Mouse (Mus musculus): ENCODE data around the gene Podxl2.

Gene Podxl2

DNA sequence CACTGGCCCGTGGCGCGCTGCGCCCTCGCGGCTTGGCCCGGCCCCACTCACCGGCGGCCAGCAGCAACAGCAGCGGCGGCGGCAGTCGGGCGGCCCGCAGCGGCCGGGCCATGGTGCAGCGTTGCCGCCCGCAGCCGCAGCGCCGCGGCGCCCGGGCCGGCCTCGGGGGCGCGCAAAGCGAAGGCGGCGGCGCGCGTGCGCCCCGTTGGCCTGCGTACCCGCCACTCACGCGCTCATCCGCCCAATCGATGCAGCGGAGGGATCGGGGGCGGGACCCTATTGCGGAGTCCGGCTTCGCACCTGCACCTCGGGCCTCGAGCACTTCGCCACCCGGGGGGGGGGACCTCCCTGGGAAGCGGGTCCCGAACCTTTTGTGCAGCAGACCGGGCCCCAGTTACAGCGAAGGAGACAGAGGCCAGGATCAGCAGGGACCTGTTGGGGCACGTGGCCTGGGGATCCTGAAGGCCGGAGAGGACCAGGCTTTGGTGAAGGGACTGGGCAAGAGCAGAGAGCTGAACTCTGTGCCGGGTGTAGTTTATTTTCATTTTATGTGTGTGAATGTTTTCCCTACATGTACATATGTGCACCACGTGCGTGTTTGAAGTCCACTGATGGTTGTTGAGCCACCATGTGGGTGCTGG is at the start of gene Podxl2:
TSS of gene Podxl2 (minus strand) at position 177 of the 641 bp plus-strand sequence.
- DNase-seq: peak; percentile 88

DNA sequence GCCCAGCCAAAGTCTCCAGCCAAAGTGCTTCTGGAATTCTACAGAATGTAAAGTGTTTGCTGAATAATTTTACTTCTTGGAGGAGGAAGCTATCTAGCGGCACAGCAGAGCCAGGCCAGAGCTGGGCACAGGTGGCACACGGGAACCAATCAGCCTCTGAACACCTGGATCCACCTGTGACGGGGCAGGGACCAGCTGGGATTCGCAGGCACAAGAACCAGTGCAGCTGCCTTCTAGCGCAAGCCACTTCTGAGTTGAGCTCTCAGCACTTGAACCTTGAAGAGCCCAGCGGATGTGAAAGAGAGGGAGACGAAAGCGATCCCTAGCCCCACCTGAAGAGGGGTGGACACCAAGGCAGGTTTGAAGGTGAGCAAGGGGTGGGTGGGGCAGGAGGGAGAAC is 44.0 kb upstream of the Podxl2 start:
- no peak for DNase-seq

DNA sequence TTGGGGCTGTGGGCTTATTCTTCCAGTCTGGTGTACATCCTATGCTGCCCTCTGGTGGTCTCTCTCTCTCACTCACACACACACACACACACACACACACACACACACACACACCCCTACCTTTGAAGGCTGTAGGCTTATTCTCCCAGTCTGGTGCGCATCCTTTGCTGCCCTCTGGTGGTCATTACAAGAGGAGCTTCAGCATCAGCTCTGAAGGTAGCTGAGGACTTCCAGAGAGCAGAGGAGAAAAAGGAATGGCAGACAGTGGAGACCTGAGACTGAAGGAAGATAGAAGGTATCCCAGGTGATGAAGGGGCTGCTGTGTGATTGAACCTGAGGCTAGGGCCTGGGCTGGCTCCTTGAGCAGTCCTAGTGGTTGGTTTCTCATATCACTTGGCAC is 41.3 kb upstream of the Podxl2 start:
- DNase-seq: peak; percentile 69

DNA sequence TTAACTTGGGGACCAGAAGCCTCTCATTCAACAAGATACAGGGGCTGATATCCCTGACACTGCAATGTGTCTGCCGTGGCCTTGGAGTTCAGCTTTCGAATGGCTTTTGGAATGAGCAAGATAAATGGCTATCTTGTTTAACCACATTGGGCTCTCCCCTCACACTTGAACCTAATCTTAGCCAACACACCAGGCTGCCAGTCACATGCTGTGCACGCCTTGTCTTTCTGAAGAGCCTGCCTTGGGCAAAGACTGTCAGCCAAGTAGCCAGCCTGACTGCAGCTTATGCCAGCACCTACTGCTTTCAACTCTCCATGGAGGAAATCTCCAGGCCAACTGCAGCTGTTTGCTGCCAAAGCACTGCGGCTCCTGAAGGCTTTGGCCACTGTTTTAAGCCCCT is 40.7 kb upstream of the Podxl2 start:
- no peak for DNase-seq

DNA sequence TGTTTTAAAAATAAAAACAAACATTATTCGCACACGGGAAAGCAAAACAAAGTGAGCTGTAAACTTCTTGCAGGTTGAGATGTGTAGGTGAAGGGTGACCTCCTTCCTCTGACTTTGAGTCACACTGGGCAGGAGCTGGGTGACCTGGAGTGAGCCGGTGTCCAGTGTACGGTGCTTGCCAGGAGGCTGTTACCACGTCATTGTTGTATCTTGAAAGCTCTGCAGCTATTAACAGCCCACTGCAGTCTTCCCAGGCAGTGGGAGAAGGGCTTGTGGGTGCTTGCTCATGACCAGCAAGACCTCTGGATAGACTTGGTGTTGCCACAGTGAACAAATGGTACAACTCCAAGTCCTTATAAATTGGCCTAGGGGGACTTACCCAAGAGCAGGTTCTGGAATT is 40.0 kb upstream of the Podxl2 start:
- no peak for DNase-seq

DNA sequence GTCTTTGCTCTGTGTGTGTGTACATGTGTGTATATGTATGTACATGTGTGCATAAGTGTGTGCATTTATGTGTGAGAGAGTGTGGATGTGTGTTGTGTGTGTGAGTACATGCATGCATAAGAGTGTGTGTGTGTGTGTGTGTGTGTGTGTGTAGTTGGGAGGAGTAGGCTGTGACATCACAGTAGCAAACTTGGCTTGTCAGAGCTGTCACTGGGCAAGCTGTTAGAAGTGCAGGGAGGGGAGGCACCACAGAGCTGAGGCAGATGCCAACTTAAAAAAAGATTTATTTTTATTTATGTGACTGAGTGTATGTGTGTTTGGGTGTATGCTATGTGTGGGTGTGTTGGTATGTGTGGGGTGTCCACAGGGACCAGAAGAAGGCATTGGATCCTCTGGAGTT is 38.6 kb upstream of the Podxl2 start:
- no peak for DNase-seq

DNA sequence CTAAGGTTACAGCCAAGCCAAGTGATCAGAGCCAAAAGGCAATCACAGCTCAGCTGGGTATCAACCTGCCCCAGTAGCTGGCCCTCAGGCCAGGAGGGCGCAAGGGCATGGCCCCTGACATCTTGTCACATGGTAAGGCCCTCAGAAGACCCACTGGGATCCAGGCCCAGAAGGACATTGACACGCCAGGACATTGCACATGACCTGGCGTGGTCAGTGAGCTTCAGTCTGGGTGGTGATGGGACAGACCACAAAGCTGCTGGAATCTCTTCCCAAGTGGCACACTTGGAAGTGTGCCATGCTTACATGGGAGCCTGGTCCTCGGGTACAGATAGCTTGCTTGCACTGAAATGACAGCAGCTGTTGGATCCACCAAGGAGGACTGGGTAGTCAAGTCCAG is 38.2 kb upstream of the Podxl2 start:
- DNase-seq: no peak

DNA sequence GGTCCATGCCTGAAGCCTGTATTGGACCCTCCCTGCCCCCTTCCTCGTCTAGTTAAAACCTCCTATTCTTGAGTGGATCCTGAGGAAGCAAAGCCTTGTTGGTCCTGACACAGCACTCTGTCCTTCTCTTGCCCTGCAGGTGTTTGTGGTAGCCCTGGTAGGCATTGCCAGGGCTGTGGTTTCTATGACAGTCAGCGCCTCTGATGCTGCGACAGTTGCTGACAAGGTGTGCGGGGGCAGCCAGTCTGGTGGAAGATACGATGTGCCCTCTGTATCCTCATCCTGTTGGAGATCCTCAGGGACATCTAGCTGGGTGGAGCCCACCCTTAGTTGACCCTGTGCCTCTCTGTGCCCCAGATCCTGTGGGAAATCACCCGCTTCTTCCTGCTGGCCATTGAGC is 34.3 kb upstream of the Podxl2 start:
- peak; percentile 57 for DNase-seq

DNA sequence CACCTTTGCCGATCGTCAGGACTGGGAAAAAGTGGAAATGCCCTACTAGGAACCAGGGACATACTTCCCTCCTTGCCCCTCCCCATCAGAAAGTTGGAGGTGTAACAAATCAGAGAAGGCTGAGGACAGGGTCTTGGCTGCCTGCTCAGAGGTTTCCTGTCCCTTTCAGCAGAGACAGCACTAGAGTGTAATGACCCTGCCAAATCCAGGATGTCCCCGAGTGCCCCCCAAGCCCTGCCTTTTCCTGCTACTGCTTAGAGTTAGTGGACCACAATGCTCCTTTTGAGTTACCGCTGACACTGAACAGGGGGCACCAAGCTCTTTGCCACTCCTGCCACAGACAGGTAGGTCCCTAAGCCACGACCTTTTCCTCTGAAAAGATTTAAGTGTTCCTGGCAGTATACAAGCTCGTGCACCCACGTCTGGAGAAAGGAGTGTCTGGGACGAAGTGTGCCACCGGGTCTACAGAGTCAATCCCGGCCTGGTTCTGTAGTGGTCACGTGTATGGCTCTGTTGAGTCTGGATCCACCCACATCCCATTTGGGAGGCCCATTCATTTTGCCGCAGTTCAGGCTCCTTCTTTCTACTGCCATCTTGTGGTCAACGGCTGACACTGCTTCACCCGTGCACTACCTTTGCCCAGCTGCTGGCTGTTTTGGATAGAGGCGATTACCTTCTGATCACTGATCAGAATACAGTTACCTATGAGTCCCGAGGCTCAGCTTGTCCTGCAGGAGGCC is 31.7 kb upstream of the Podxl2 start:
- peak; percentile 62 for DNase-seq

DNA sequence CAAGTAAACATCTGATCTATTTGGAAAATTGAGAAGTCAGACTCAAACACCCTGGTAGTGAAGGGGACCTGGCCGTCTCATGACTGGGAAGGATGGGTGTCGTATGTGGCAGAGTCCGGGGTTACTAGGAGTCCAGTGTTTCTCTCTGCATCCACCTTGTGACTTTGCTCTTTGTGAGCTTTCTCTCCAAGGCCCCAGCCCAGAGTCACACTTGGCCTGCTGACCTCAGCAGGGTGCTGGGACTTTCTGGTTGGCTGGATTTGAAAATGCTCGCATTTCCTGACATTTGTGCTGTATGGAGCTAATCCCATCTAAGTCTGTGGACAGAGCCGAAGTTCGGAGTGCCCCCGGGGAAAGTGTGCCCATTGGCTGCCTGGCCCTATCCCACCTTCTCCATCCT is 30.2 kb upstream of the Podxl2 start:
- no peak for DNase-seq

DNA sequence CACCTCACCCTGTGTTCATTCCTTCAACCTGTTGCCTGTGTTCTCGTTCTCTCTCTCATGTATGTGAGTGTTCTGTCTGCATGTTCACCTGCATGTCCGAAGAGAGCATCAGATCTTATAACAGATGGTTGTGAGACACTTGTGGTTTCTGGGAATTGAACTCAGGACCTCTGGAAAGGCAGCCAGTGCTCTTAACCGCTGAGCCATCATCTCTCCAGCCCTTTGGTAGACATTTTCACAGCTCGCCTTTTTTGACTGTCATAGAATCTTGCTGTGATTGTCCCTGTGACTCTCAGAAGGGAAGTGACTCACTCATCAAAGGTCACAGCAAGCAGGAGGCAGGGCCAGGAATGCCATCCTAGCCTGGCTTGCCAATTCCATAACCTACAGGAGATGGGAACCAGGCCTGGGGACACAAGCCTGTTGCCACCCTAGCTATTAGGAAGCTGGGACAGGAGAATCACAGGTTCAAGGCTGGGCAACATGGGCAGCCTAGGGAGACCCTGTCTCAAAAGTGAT is 29.7 kb upstream of the Podxl2 start:
- no peak for DNase-seq

DNA sequence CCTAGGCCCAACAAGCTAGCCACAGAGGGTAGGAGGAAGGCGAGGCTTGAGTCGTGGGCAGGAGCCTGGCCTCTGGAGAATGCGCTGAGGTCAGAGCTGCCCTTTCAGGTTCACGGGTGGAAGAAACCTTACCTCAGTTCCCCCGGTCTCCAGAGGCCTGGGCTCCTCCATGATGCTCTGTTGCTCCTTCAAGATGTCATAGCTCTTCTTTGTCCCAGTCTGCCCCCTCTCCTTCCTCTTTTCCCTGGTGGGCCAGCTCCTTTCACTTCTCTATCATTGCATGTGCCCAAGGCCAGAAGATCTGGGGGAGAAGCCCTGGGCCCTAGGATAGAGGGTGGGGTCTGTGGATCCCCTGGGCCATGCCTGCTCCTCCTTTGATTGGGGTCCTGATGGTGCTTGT is 28.9 kb upstream of the Podxl2 start:
- no peak for DNase-seq

DNA sequence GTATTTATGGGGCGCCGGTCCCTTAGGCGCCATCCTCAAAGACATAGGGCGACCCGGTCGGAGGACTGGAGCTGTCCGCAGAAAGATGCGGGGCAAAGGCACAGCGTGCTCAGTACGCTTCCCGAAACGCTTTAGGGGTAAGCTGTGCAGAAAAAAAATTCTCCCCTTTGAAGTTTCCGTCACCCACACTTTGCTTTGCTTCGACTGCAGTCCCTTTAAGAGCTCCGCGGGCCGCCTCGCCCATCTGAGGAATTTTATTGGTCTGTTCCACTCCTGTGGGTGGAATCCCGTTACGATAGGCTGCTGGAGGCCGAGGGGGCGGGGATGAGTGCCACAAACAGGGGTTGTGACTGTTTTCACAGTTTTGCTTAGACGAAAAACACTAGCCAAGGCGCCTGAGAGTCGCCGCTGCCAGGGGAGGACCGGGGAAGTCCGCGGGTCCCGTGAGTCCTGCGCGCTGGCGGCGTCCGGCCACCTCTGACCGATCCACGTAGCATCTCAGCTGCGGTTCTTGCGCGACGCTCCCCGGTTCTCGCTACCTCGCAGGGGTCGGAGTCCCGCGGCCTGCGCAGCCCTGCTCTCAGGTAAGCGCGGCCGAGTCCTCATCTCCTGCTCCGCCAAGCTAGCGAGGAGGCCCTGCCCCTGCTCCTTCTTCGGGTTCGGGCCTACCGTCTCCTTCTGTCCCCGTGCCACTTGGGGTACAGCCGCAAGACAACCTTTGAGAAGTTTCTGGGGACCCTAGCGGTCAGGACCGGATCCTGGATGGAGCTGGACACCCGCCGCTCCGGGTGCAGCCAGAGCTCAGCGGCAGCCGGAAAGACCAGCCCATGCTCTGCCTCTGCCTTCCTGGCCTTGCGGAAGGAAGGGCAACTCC is 27.3 kb upstream of the Podxl2 start, which contains the start of gene Tpra1:
TSS of gene Tpra1 (plus strand) at position 305 of the 874 bp plus-strand sequence.
- DNase-seq: peak; percentile 96

DNA sequence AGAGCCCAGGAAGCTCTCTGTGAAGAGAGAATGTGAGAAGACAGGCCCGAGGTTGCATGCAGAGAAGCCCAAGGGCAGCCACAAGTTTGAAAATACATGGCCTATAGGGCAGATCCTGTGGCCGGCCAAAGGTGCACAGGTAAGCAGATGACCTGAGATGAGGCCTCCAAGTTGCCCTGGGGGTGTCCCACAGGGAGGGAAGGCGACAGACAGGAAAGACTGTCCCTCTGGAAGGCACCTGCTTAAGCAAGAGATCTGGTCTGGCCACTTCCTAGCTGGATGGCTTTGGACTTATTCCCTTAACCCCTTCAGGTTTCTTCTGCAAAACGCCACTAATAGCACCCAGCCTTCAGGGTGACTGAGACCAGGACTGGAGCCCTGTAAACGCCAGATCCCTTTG is 26.6 kb upstream of the Podxl2 start:
- DNase-seq: no peak

DNA sequence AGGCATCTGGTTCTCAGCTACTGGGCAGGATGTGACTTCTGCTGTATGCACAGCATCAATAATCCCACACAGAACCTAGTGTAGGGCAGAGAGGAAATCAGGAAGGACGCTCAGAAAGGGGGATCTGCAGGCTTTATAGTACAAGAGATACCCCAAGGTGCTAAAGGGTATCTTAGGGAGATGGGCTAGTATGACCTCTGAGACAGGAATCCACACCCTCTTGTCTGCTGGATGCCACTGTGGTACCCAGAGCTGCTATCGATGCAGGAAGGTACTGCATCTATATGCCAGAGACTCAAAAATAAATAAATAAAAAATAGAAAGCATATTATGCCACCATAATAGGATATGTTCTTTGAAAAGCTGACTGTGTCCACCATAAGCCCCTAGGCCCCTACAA is 24.8 kb upstream of the Podxl2 start:
- DNase-seq: no peak

DNA sequence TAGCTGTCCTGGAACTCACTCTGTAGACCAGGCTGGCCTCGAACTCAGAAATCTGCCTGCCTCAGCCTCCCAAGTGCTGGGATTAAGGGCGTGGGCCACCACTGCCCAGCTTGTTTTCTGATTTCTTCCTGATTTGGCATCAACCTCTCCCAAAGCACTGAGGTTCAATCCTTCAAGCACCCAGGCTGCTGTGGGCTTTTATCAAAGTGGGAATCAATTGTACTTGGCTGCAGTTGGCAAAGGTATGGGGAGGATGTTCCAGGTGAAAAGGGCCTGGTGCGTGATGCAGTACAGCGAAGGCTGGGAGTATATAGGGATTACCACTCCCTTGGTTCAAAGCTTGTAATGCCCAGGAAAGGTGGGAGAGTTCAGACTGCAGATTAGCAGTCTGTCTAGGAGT is 24.2 kb upstream of the Podxl2 start:
- peak; percentile 30 for DNase-seq

DNA sequence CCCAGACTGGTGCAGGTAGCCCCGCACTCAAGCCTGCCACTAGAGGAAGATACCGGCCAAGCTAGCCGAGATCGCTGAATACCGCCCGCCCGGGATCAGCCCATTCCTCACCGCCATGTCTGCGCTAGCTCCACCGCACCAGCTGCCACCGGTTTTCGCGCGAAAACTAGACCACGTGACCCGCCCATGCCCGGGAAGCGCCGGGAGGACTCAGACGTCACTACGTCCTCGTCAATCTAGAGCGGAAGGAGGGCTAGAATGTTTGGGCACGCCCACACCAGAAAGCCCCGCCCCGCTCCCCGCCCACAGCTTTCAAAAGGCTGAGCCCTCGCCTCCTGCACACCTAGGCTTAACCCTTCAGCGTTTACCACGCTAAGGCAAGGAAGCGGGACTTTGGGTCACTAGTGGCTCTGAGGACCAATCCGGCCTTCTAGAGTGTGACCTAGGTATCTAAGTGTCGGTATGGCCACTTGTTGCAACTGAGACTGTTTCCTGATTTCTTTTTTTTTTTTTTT is 23.7 kb upstream of the Podxl2 start, which contains the start of gene Mcm2:
TSS of gene Mcm2 (minus strand) at position 247 of the 515 bp plus-strand sequence.
- peak; percentile 99 for DNase-seq

DNA sequence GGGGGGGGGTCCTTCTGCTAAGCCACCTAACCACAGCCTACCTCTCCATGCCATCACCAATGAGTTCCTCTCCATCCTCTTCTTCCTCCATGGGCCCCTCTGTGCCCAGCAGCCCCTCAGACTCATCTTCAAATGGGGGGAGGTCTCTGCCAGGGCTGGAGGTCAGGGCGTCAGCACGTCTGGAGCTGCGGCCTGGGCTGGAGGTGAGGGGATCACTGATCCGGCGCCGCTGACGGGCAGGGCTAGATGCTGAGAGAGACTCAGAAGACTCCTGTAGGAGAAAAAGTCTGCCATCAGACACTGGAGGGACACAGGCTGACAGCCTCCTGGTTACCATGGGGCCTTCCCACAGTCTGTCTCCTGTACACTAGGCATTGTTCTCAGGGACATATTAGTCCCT is 22.4 kb upstream of the Podxl2 start:
- no peak for DNase-seq

DNA sequence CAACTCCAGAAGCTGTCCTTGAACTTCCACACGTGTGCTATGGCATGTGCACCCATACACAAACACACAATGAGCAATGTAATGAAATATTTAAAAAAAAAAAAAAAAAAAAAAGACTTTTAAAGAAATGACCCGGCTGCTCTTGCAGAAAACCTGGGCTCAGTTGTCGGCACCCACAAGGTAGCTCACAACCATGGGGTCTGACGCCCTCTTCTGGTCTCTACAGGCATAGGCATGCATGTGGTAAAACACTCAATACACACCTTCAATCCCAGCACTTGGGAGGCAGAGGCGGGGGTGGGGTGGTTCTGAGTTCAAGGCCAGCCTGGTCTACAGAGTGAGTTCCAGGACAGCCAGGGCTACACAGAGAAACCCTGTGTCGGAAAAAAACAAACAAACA is 21.1 kb upstream of the Podxl2 start:
- DNase-seq: no peak

DNA sequence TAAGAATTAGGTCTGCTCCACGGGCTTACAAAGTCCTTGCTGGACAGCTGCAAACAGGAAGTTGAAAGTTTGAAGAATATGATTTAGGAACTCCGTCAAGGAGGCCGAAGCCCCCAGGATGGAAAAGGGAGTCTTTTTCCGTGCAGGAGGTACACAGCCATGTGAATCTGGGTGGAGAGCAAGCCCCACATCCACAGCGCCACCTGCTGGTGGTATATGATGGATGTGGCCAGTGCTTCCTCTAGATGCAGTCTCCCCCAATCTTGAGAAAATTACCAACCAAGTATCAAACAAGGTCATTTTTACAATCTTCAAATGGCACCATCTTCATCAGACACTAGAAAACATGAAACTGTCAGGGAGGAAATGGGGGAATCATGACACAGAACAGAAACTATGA is 18.7 kb upstream of the Podxl2 start:
- peak; percentile 82 for DNase-seq

DNA sequence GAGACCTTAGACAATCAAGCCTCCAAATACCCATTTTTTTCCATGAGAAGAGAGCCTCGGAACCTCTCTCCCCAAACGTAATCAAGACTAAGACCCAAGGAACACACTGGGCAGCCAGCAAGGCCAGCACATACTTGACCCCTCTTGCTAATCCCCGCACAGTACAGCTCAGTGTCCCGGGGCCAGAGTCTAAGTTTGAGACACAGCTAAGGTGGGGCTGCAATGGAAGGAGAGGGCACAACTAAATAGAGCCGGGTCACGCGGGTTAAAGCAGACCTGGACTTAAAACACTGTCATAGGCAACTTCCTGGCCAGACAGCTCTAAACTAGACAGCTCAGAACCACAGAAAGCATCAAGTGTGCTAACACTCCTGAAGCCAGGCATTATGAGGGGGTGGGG is 16.0 kb upstream of the Podxl2 start:
- no peak for DNase-seq

DNA sequence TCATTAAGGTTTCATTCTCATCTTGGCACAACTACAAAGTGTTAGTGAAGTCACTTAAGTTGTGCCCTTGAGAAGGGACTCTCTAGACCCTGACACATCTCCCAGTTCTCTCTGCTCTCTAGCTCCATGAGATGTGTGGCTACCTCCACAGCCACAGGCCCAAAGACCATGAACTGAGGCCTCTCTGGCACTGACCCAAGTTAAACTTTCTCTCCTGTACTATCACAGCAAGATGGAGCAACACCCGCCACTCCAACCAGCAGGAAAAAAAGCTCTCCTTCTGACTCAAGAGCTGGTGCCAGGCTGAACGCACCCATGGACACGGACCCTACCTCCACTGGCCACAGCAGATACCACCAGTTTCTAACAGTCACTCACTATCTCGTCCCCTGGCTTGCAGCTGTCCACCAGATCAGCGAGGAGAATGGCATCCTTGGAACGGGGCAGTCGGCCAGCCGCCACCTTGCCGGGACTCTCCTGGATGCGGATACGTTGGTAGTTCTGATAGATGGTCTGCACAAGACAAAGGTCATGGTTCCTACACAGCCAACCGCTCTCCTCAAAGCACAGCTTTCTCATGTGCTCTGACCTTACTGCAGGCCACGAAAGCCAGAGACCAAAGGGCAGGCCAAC is 14.7 kb upstream of the Podxl2 start:
- DNase-seq: no peak
